Mouse (Mus musculus): ENCODE measurements around the gene Lcp1. TPM values are rescaled to one million over a fixed set of nuclear protein-coding genes. Genes with fewer than 3 reads are reported as not detected.

Lcp1 gene
- polyA plus RNA-seq, 1 experiment from 2014 or later: 8.3 TPM

- no peak overlapping the region for H3K4me3 ChIP-seq (ENCODE audit: low read depth, low read length)
- no peaks in the 10 kb centered on the region for H3K9me3 ChIP-seq (ENCODE audit: control insufficient read depth, low read length)
- H3K36me3 ChIP-seq (ENCODE audit: control insufficient read depth, insufficient read depth, low read length): no peaks in the 10 kb centered on the region
- H3K4me2 ChIP-seq (ENCODE audit: low read depth, low read length): no peak overlapping the region
- no peak overlapping the region for H3K27ac ChIP-seq (ENCODE audit: low read depth, low read length)
- H3K9ac ChIP-seq (replicated peaks; ENCODE audit: low read depth, low read length): no peak overlapping the region
- no peak for ATAC-seq (ENCODE audit: low read depth)
- no peaks in the 10 kb centered on the region for H3K4me1 ChIP-seq (ENCODE audit: control insufficient read depth, insufficient read depth, low read length)
- 93% methylated on average over 5 of the region's 5 CpGs for WGBS
- no peaks in the 10 kb centered on the region for H3K27me3 ChIP-seq (ENCODE audit: control insufficient read depth, insufficient read depth, low read length)
Measured at GRCm38 (mm10) chr14:75269531-75269930, 138.6 kb downstream of the Lcp1 start.

DNA sequence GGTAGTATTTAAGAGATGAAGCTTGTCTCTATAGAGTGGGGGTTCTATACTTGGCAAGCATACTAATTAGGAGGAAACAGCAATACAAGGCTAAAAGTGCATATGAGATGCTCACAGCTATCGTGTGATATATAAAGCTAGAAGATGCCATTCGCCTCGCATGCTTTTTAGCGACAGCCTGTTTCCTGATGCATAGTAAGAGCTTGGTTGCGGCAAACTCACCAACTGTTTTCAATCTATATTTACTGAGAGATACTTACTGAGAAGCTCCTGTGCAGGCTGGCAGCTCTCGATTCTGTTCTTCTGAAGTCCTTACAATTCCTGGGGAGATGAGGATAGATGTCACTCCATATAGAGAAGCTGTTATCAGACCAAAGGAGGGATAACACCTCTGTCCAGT is 148.8 kb downstream of the Lcp1 start:
- WGBS: 84% methylated on average over 6 of the region's 6 CpGs
- no peak overlapping the region for H3K27ac ChIP-seq (ENCODE audit: low read depth, low read length)
- no peak overlapping the region for H3K4me2 ChIP-seq (ENCODE audit: low read depth, low read length)
- no peak overlapping the region for H3K9ac ChIP-seq (replicated peaks; ENCODE audit: low read depth, low read length)
- H3K4me1 ChIP-seq (ENCODE audit: control insufficient read depth, insufficient read depth, low read length): no peaks in the 10 kb centered on the region
- no peaks in the 10 kb centered on the region for H3K36me3 ChIP-seq (ENCODE audit: control insufficient read depth, insufficient read depth, low read length)
- H3K27me3 ChIP-seq (ENCODE audit: control insufficient read depth, insufficient read depth, low read length): no peaks in the 10 kb centered on the region
- H3K9me3 ChIP-seq (ENCODE audit: control insufficient read depth, low read length): no peaks in the 10 kb centered on the region
- no peak overlapping the region for H3K4me3 ChIP-seq (ENCODE audit: low read depth, low read length)
- no peak for ATAC-seq (ENCODE audit: low read depth)

GRCm38 (mm10) chr14:75280406-75280805 is 149.5 kb downstream of the Lcp1 start:
- Histone ChIP-seq H3K27ac (ENCODE audit: low read depth, low read length) (no peak overlapping the region), H3K27me3 (ENCODE audit: control insufficient read depth, insufficient read depth, low read length) (no peaks in the 10 kb centered on the region), H3K4me3 (ENCODE audit: low read depth, low read length) (no peak overlapping the region), H3K36me3 (ENCODE audit: control insufficient read depth, insufficient read depth, low read length) (no peaks in the 10 kb centered on the region), H3K9ac (replicated peaks; ENCODE audit: low read depth, low read length) (no peak overlapping the region), H3K4me2 (ENCODE audit: low read depth, low read length) (no peak overlapping the region), H3K4me1 (ENCODE audit: control insufficient read depth, insufficient read depth, low read length) (peaks cover 6% of the 10 kb centered on the region), H3K9me3 (ENCODE audit: control insufficient read depth, low read length) (no peaks in the 10 kb centered on the region)
- no peak for ATAC-seq (ENCODE audit: low read depth)
- 57% methylated on average over 5 of the region's 5 CpGs for WGBS

Small RNA genes within 50 kb of the gene (microRNA-seq; reads per million reads assigned to microRNA genes)
- not detected for gene Gm44482

Other genes starting within 250 kb of the Lcp1 start
- 14.8 and 21.7 TPM in 2 replicates for gene Lrch1, start 183.2 kb upstream of the Lcp1 start, polyA plus RNA-seq (2014; fragmentation: Nextera tagmentation; extraction: Ambion mirVana)
- 0.15 and 0.54 TPM in 2 replicates for gene Rubcnl, start 115.1 kb upstream of the Lcp1 start, polyA plus RNA-seq (2014; fragmentation: Nextera tagmentation; extraction: Ambion mirVana)
- gene Lrrc63, start 220 bp upstream of the Lcp1 start, polyA plus RNA-seq (2014; fragmentation: Nextera tagmentation; extraction: Ambion mirVana): not detected in 2 replicates
- gene Cpb2, start 111.2 kb downstream of the Lcp1 start, polyA plus RNA-seq (2014; fragmentation: Nextera tagmentation; extraction: Ambion mirVana): 0.25 TPM in 1 of 2 replicates, not detected in the other
- gene Zc3h13, start 153.3 kb downstream of the Lcp1 start, polyA plus RNA-seq (2014; fragmentation: Nextera tagmentation; extraction: Ambion mirVana): 39.4 and 41.3 TPM in 2 replicates